Mouse (Mus musculus) spleen, adult 2 months (tissue): ENCODE results near the gene Psmd8.

Experiments
- CTCF ChIP-seq: fragments of 200-500 bp; IDR thresholded peaks from 2 replicates; pipeline ENCODE4 v1.5.1; 2011; ENCODE audit warnings: mild to moderate bottlenecking, inconsistent platforms; ENCODE audit not compliant: insufficient read depth, insufficient read length, insufficient replicate concordance; ENCODE audit errors: extremely low read depth
- POLR2A ChIP-seq: fragments of 200-500 bp; IDR thresholded peaks from 2 replicates; pipeline ENCODE4 v1.6.1; 2011; ENCODE audit warnings: low read depth, low read length, inconsistent platforms

GRCm38 (mm10) chr7:29180077-29180853, at the start of gene Psmd8:
- TF ChIP-seq CTCF (no peak), POLR2A (peak; percentile 91)
